Mouse (Mus musculus) gastrocnemius, adult 18-20 months (tissue): ENCODE data around the gene Gxylt2. TPM values are rescaled to one million over a fixed set of nuclear protein-coding genes. Genes with fewer than 3 reads are reported as not detected.
A peak's percentile ranks its signal among the peaks of the same experiment; 100 is the strongest.

ENCODE experiments used
- DNase-seq: peaks from one replicate; pipeline ENCODE4 v3.0.0; 2021; ENCODE audit warnings: low spot score
- total RNA-seq, 2 experiments: library from RNA; stranded (reverse); gene quantifications; 2 replicates each; pipeline ENCODE4 v1.2.3; 2021

Gxylt2 gene
- total RNA-seq, 2 experiments from 2014 or later, result 0.32 to 0.66 TPM

DNA sequence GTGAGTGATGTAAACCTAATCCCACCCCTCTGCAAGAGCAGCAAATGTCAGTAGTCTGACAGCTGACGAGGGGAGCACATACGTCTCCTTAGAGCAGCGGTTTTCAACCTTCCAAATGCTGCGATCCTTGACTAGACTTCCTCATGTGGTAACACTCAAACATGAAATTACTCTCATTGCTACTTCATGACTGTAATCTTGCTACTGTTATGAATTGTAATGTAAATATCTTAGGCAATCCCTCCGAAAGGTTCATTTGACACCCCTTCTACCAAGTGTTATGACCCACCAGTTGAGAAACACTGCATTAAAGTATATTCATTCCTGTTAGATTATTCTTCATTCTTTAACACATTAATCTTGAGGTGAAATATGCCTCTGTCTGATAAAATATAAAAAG lies 142.7 kb downstream of the Gxylt2 start:
- DNase-seq, result no peak

DNA sequence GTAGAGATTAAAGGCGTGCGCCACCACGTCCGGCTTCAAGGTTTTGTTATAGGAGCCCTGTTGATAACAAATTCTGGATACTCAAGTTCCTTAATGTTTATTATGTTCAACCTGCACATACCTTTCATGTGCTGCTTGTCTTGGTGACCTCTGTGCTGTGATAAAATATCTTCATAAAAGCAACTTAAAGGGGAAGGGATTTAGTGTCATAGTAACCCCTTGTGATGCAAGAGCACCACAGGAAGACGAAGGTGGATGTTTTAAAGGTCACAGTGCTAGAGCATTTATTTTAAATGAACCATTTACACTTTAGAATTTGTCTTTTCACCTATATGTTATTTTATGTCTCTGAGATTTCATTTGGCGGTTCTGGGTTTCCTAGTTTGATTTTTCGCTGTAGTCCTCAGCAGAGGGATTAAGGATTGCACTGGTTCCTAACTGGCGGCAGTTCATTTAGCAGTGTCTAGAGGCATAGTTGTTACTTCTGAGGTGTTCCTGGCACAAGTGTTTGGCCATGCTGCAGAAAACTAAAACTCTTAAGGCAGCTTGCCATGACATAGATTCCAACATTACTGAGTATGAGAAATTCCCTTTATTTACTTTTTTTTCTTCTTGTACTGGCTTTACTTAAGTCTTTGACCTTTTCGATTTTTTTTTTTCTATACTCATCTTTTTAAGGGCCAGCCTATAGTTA lies 144.3 kb downstream of the Gxylt2 start:
- DNase-seq, result peak; percentile 36

DNA sequence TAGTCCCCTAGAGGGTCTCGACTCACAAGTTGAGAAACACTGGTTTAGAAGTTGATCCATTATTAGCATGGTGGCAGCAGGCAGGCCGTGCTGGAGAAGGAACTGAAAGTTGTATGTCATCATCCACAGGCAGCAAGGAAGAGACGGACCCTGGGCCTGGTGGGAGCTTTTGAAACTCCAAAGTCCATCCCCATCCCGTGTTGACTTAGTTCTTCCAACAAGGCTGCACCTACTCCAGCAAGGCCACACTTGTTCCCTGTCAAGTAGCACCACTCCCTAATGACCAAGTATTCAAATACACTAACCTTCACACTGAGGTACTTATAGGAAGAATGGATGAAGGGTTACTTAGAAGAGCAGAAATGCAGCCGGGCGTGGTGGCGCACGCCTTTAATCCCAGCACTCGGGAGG lies 146.1 kb downstream of the Gxylt2 start:
- DNase-seq, result no peak

DNA sequence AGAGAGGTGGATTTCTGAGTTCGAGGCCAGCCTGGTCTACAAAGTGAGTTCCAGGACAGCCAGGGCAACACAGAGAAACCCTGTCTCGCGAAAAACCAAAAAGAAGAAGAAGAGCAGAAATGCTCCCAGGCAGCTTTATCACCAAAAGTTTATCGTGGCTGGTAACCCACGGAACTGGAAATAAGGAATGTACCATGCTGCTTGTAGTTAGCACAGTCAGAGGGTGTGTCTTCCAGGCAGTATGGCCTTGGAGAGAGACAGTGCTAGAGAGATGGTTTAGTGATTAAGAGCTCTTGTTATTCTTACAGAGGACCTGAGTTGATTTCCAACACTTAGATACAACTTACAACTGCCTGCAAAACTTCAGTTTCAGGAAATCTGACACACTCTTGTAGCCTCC lies 146.5 kb downstream of the Gxylt2 start:
- no peak for DNase-seq

Other genes starting within 250 kb of the Gxylt2 start
- gene Shq1, start 33.6 kb upstream of the Gxylt2 start, total RNA-seq, result 1 to 10 TPM; 1.5 to 2.3 TPM
- gene Ppp4r2, start 128.9 kb downstream of the Gxylt2 start, total RNA-seq, result 10 to 100 TPM; 58.6 to 64.4 TPM